8 mouse cellular contexts compared by ENCODE assay signal in genomic region chr9:104262823-104263352, GRCm38 (mm10). TPM values are rescaled to one million over a fixed set of nuclear protein-coding genes. Genes with fewer than 3 reads are reported as not detected.
DNase-seq lines count a peak whose midpoint lies in the region; ATAC-seq lines count a peak whose summit lies in the region.

Gene Dnajc13, minus strand, starts transcription at chr9:104262930.

- 1% methylated on average over 50 of the region's 60 CpGs for WGBS in lung, embryonic 16.5 days

- no peaks in the 10 kb centered on the region for H3K27me3 ChIP-seq in lung, embryonic 16.5 days (ENCODE audit: control insufficient read depth, insufficient read depth, low read depth, low read length)

- H3K27ac ChIP-seq in lung, embryonic 16.5 days (ENCODE audit: low read length): peak within 1 kb of the TSS; percentile 90

- ATAC-seq in hematopoietic stem cell, adult 5-6 weeks (replicated peaks in 1 of 2; ENCODE audit: insufficient read depth in 1 of 2, low FRiP score in 2 of 2, low TSS enrichment in 1 of 2, low read depth in 1 of 2, poor library complexity in 2 of 2, severe bottlenecking in 2 of 2): peak; percentile 88 to 94
- peak; percentile 99 for ATAC-seq in lung, embryonic 16.5 days (ENCODE audit: low read depth)

- no peaks in the 10 kb centered on the region for H3K36me3 ChIP-seq in lung, embryonic 16.5 days (ENCODE audit: control insufficient read depth, insufficient read depth, low read length)

- peak within 1 kb of the TSS; percentile 92 for H3K4me2 ChIP-seq in lung, embryonic 16.5 days (ENCODE audit: low read depth, low read length)

- H3K9ac ChIP-seq in lung, embryonic 16.5 days (ENCODE audit: low read length): peak within 1 kb of the TSS; percentile 93

- peaks cover 11% of the 10 kb centered on the region for H3K4me1 ChIP-seq in lung, embryonic 16.5 days (replicated peaks; ENCODE audit: control insufficient read depth, insufficient read depth, low read length)

- peak within 1 kb of the TSS; percentile 99 for H3K4me3 ChIP-seq in lung, embryonic 16.5 days (ENCODE audit: low read length)

- H3K9me3 ChIP-seq in lung, embryonic 16.5 days (ENCODE audit: control insufficient read depth, low read length): no peaks in the 10 kb centered on the region

- DNase-seq in MEL-GATA-1-ER (ENCODE audit: extremely low read depth, low read depth): peak; percentile 89
- DNase-seq in cerebellum, adult 8-10 months: peak; percentile 96
- peak; percentile 97 for DNase-seq in forelimb bud, embryonic 11.5 days (ENCODE audit: low read depth, low spot score)
- peak; percentile 93 for DNase-seq in layer of hippocampus, adult 9-10 months (ENCODE audit: low spot score)
- peak; percentile 94 for DNase-seq in ovary, postnatal 10 days (ENCODE audit: low spot score)
- DNase-seq in thymus, postnatal 10 days (ENCODE audit: low spot score in 2 of 2): peak; percentile 96 to 97

RNA-seq across cellular contexts. Expression of gene Dnajc13, which starts in this region (rescaled TPM):
- 37.9 and 50.4 TPM in 2 replicates for total RNA-seq in hematopoietic stem cell, adult 5-6 weeks (2017)
- 16.5 and 17.5 TPM in 2 replicates for polyA plus RNA-seq in lung, embryonic 16.5 days (2015; fragmentation: Nextera tagmentation; extraction: Ambion mirVana)

Comparison
In these comparisons a context has a peak if more than half of its experiments do, and no peak if none do; other contexts are left out.
1. Peak in every context shown above with its lines: DNase-seq, ATAC-seq, H3K4me3 ChIP-seq and H3K27ac ChIP-seq.